10 mouse cellular contexts compared by ENCODE assay signal in genomic region chrX:42018030-42018429, GRCm38 (mm10). TPM values are rescaled to one million over a fixed set of nuclear protein-coding genes. Genes with fewer than 3 reads are reported as not detected.
DNase-seq lines count a peak whose midpoint lies in the region; ATAC-seq and TF ChIP-seq lines count a peak whose summit lies in the region.
"Had no signal": no experiment of that assay in that cellular context is flagged by ENCODE, and none has a peak within 500 bp of the region (broad histone marks: within the 10 kb centered on the region; RNA-seq: fewer than 3 reads in every experiment).

No protein-coding gene starts in this region.

- no peak overlapping the region for H3K27ac ChIP-seq in intestine, postnatal 0 days (ENCODE audit: low read depth, low read length)
- no peak overlapping the region for H3K27ac ChIP-seq in intestine, embryonic 15.5 days
- no peak overlapping the region for H3K27ac ChIP-seq in liver, embryonic 11.5 days (ENCODE audit: low read depth, low read length)
- H3K27ac ChIP-seq in forebrain, embryonic 14.5 days (ENCODE audit: low read depth, low read length): no peak overlapping the region
- H3K27ac ChIP-seq: heart, embryonic 13.5 days had no signal

- no peaks in the 10 kb centered on the region for H3K36me3 ChIP-seq in intestine, postnatal 0 days (ENCODE audit: control insufficient read depth, insufficient read depth)
- H3K36me3 ChIP-seq in intestine, embryonic 15.5 days: no peaks in the 10 kb centered on the region
- H3K36me3 ChIP-seq in liver, embryonic 11.5 days (ENCODE audit: control insufficient read depth, insufficient read depth, low read length): no peaks in the 10 kb centered on the region
- no peaks in the 10 kb centered on the region for H3K36me3 ChIP-seq in forebrain, embryonic 14.5 days (ENCODE audit: control insufficient read depth, insufficient read depth, low read length)
- H3K36me3 ChIP-seq: heart, embryonic 13.5 days had no signal

- TF ChIP-seq CTCF in intestine, postnatal 0 days (IDR thresholded peaks at IDR 0.05; ENCODE audit: low read depth): peak; percentile 39; the same call in 1 of the 2 replicates

- no peak for ATAC-seq in intestine, postnatal 0 days
- ATAC-seq in intestine, embryonic 15.5 days: no peak
- peak; percentile 48; the same call in 1 of the 2 replicates for ATAC-seq in liver, embryonic 11.5 days (replicated peaks; ENCODE audit: low FRiP score)
- ATAC-seq in CD4-positive, CD25-positive, alpha-beta regulatory T cell, adult 4 months: no peak
- no peak for ATAC-seq in forebrain, embryonic 14.5 days

- 70% methylated on average over 1 of the region's 1 CpGs for WGBS in intestine, postnatal 0 days
- 54% methylated on average over 1 of the region's 1 CpGs for WGBS in intestine, embryonic 15.5 days
- 50% methylated on average over 1 of the region's 1 CpGs for WGBS in liver, embryonic 11.5 days
- 71% methylated on average over 1 of the region's 1 CpGs for WGBS in forebrain, embryonic 14.5 days

- no peak overlapping the region for H3K9ac ChIP-seq in intestine, postnatal 0 days (ENCODE audit: low read depth, low read length)
- no peak overlapping the region for H3K9ac ChIP-seq in intestine, embryonic 15.5 days
- H3K9ac ChIP-seq in liver, embryonic 11.5 days (ENCODE audit: low read depth, low read length): 0 out of 2 replicates have a peak overlapping the region, but pooled peaks have one; percentile 14
- H3K9ac ChIP-seq in forebrain, embryonic 14.5 days (ENCODE audit: low read length): no peak overlapping the region
- H3K9ac ChIP-seq: heart, embryonic 13.5 days had no signal

- H3K4me3 ChIP-seq in intestine, postnatal 0 days (ENCODE audit: low read depth, low read length): no peak overlapping the region
- no peak overlapping the region for H3K4me3 ChIP-seq in intestine, embryonic 15.5 days (replicated peaks)
- H3K4me3 ChIP-seq in liver, embryonic 11.5 days (ENCODE audit: low read depth, low read length): no peak overlapping the region
- H3K4me3 ChIP-seq in forebrain, embryonic 14.5 days (ENCODE audit: low read depth, low read length): no peak overlapping the region
- H3K4me3 ChIP-seq: heart, embryonic 13.5 days had no signal

- H3K27me3 ChIP-seq in intestine, postnatal 0 days (replicated peaks; ENCODE audit: control insufficient read depth, insufficient read depth, low read length): no peaks in the 10 kb centered on the region
- H3K27me3 ChIP-seq in intestine, embryonic 15.5 days (replicated peaks): no peaks in the 10 kb centered on the region
- H3K27me3 ChIP-seq in liver, embryonic 11.5 days (replicated peaks; ENCODE audit: control insufficient read depth, insufficient read depth, low read length): no peaks in the 10 kb centered on the region
- no peaks in the 10 kb centered on the region for H3K27me3 ChIP-seq in forebrain, embryonic 14.5 days (replicated peaks; ENCODE audit: control insufficient read depth, insufficient read depth, low read length)
- H3K27me3 ChIP-seq: heart, embryonic 13.5 days had no signal

- H3K4me2 ChIP-seq in intestine, postnatal 0 days (replicated peaks; ENCODE audit: low read depth): no peak overlapping the region
- H3K4me2 ChIP-seq in intestine, embryonic 15.5 days (replicated peaks): no peak overlapping the region
- H3K4me2 ChIP-seq in liver, embryonic 11.5 days: no peak overlapping the region
- H3K4me2 ChIP-seq in forebrain, embryonic 14.5 days (ENCODE audit: low read length): no peak overlapping the region
- H3K4me2 ChIP-seq: heart, embryonic 13.5 days had no signal

- no peaks in the 10 kb centered on the region for H3K9me3 ChIP-seq in intestine, postnatal 0 days (ENCODE audit: control insufficient read depth)
- no peaks in the 10 kb centered on the region for H3K9me3 ChIP-seq in intestine, embryonic 15.5 days
- H3K9me3 ChIP-seq in liver, embryonic 11.5 days (ENCODE audit: control insufficient read depth, low read length): no peaks in the 10 kb centered on the region
- no peaks in the 10 kb centered on the region for H3K9me3 ChIP-seq in forebrain, embryonic 14.5 days (replicated peaks; ENCODE audit: control insufficient read depth, low read length)
- H3K9me3 ChIP-seq: heart, embryonic 13.5 days had no signal

- DNase-seq in 3T3-L1 (ENCODE audit: low read depth, low spot score) (peak; percentile 76), NIH3T3 (ENCODE audit: low read depth) (peak; percentile 31)
- DNase-seq in liver, embryonic 11.5 days (ENCODE audit: low spot score): no peak
- no peak for DNase-seq in thymus, postnatal 14 days
- DNase-seq in forebrain, embryonic 14.5 days (ENCODE audit: low spot score): no peak
- DNase-seq: adrenal gland, postnatal 36 days had no signal

- H3K4me1 ChIP-seq in intestine, postnatal 0 days (replicated peaks; ENCODE audit: control insufficient read depth, insufficient read depth, low read length): no peaks in the 10 kb centered on the region
- no peaks in the 10 kb centered on the region for H3K4me1 ChIP-seq in intestine, embryonic 15.5 days (replicated peaks)
- peaks cover 7% of the 10 kb centered on the region; the same call in 1 of the 2 replicates for H3K4me1 ChIP-seq in liver, embryonic 11.5 days (replicated peaks; ENCODE audit: control insufficient read depth, insufficient read depth, low read length)
- no peaks in the 10 kb centered on the region for H3K4me1 ChIP-seq in forebrain, embryonic 14.5 days (ENCODE audit: control insufficient read depth, insufficient read depth, low read length)
- H3K4me1 ChIP-seq: heart, embryonic 13.5 days had no signal

RNA-seq across cellular contexts. Expression of gene Xiap, which starts 41.4 kb away (rescaled TPM):
- polyA plus RNA-seq in intestine, postnatal 0 days (2015; fragmentation: Nextera tagmentation; extraction: Ambion mirVana): 14.2 and 15.0 TPM in 2 replicates
- 12.1 and 13.3 TPM in 2 replicates for polyA plus RNA-seq in intestine, embryonic 15.5 days (2015; fragmentation: Nextera tagmentation; extraction: Ambion mirVana)
- polyA plus RNA-seq in liver, embryonic 11.5 days (2014; fragmentation: Nextera tagmentation; extraction: Ambion mirVana): 12.9 and 14.1 TPM in 2 replicates
- polyA plus RNA-seq in CD4-positive, CD25-positive, alpha-beta regulatory T cell, adult 4 months (2017; shearing (Covaris generic)): 10 to 100 TPM; 18.7 to 24.9 TPM
- polyA plus RNA-seq in forebrain, embryonic 14.5 days (2014; fragmentation: Nextera tagmentation; extraction: Ambion mirVana): 10.8 and 13.5 TPM in 2 replicates

Comparison
In these comparisons a context has a peak if more than half of its experiments do, and no peak if none do; other contexts are left out.
1. DNase-seq: peak in 3T3-L1 (single experiment) and NIH3T3 (single experiment); none in liver, embryonic 11.5 days (single experiment), thymus, postnatal 14 days (single experiment) and forebrain, embryonic 14.5 days (single experiment).